In genomic region chr15:25842462-25843085, GRCm38 (mm10) we compare ENCODE assay signal across 8 mouse cellular contexts. TPM values are rescaled to one million over a fixed set of nuclear protein-coding genes. Genes with fewer than 3 reads are reported as not detected.
A peak's percentile ranks its signal among the peaks of the same experiment; 100 is the strongest.
DNase-seq lines count a peak whose midpoint lies in the region; ATAC-seq and TF ChIP-seq lines count a peak whose summit lies in the region.

No protein-coding gene starts in this region.

- ATAC-seq in forebrain, embryonic 11.5 days (replicated peaks; ENCODE audit: low FRiP score), result no peak
- peak; percentile 29; the same call in 1 of the 2 replicates for ATAC-seq in neural tube, embryonic 13.5 days (ENCODE audit: low read depth)

- H3K36me3 ChIP-seq in heart, adult 2 months (ENCODE audit: control insufficient read depth, insufficient read depth, low read length), result no peaks in the 10 kb centered on the region
- H3K36me3 ChIP-seq in forebrain, embryonic 11.5 days (ENCODE audit: control insufficient read depth, insufficient read depth, low read length), result no peaks in the 10 kb centered on the region
- no peaks in the 10 kb centered on the region for H3K36me3 ChIP-seq in limb, embryonic 10.5 days
- H3K36me3 ChIP-seq in neural tube, embryonic 13.5 days, result no peaks in the 10 kb centered on the region

- H3K27me3 ChIP-seq in heart, adult 2 months (ENCODE audit: control insufficient read depth, insufficient read depth, low read length), result no peaks in the 10 kb centered on the region
- peaks cover 11% of the 10 kb centered on the region for H3K27me3 ChIP-seq in forebrain, embryonic 11.5 days (ENCODE audit: control insufficient read depth, insufficient read depth, low read length)
- peaks cover 47% of the 10 kb centered on the region for H3K27me3 ChIP-seq in limb, embryonic 10.5 days (ENCODE audit: low read depth, poor library complexity, severe bottlenecking)
- peaks cover 13% of the 10 kb centered on the region for H3K27me3 ChIP-seq in neural tube, embryonic 13.5 days

- H3K4me3 ChIP-seq in heart, adult 2 months, result peak overlapping the region; percentile 60
- H3K4me3 ChIP-seq in forebrain, embryonic 11.5 days (ENCODE audit: low read depth, low read length), result peak overlapping the region; percentile 71
- H3K4me3 ChIP-seq in limb, embryonic 10.5 days, result peak overlapping the region; percentile 85
- peak overlapping the region; percentile 77 for H3K4me3 ChIP-seq in neural tube, embryonic 13.5 days

- peak overlapping the region; percentile 90 for H3K4me2 ChIP-seq in forebrain, embryonic 11.5 days (ENCODE audit: low read depth, low read length, severe bottlenecking)
- H3K4me2 ChIP-seq in neural tube, embryonic 13.5 days, result peak overlapping the region; percentile 83

- TF ChIP-seq CTCF in heart, adult 2 months (IDR thresholded peaks at IDR 0.05), result no peak

- peak overlapping the region; percentile 67 for H3K27ac ChIP-seq in heart, adult 2 months
- no peak overlapping the region for H3K27ac ChIP-seq in forebrain, embryonic 11.5 days (ENCODE audit: low read depth, low read length)
- H3K27ac ChIP-seq in limb, embryonic 10.5 days, result peak overlapping the region; percentile 82
- no peak overlapping the region for H3K27ac ChIP-seq in neural tube, embryonic 13.5 days (replicated peaks)

- intact Hi-C loops in heart, adult 2 months (cut with DNase I), result no loop called here
- intact Hi-C loops in heart, postnatal 36 days (cut with DNase I), result no loop called here

- peak overlapping the region; percentile 80 for H3K9ac ChIP-seq in heart, adult 2 months (ENCODE audit: low read depth, low read length)
- H3K9ac ChIP-seq in forebrain, embryonic 11.5 days (ENCODE audit: low read length), result peak overlapping the region; percentile 82
- peak overlapping the region; percentile 90 for H3K9ac ChIP-seq in neural tube, embryonic 13.5 days

- no peaks in the 10 kb centered on the region for H3K9me3 ChIP-seq in forebrain, embryonic 11.5 days (ENCODE audit: control insufficient read depth, low read length)
- no peaks in the 10 kb centered on the region for H3K9me3 ChIP-seq in limb, embryonic 10.5 days (replicated peaks)
- no peaks in the 10 kb centered on the region for H3K9me3 ChIP-seq in neural tube, embryonic 13.5 days

- H3K4me1 ChIP-seq in heart, adult 2 months (ENCODE audit: control insufficient read depth, insufficient read depth, low read length), result no peaks in the 10 kb centered on the region
- H3K4me1 ChIP-seq in forebrain, embryonic 11.5 days (replicated peaks; ENCODE audit: control insufficient read depth, insufficient read depth, low read length), result peaks cover 5% of the 10 kb centered on the region; the same call in 1 of the 2 replicates
- peaks cover 15% of the 10 kb centered on the region for H3K4me1 ChIP-seq in limb, embryonic 10.5 days
- H3K4me1 ChIP-seq in neural tube, embryonic 13.5 days (replicated peaks), result peaks cover 10% of the 10 kb centered on the region

- no peak for TF ChIP-seq EP300 in heart, adult 2 months (IDR thresholded peaks at IDR 0.05; ENCODE audit: insufficient read depth, low read depth, low read length)

- H3K79me2 ChIP-seq in heart, adult 2 months (replicated peaks; ENCODE audit: control insufficient read depth, insufficient read depth, low read length), result no peaks in the 10 kb centered on the region

- DNase-seq in heart, adult 2 months, result no peak
- no peak for DNase-seq in heart, postnatal 36 days
- DNase-seq in CD4-positive helper T cell, adult 2 months (ENCODE audit: low read depth, low spot score), result peak; percentile 26
- DNase-seq in forebrain, embryonic 11.5 days (ENCODE audit: low spot score), result no peak
- peak; percentile 39 for DNase-seq in limb, embryonic 10.5 days (ENCODE audit: low spot score)
- DNase-seq in layer of hippocampus, postnatal 14 days (ENCODE audit: low spot score in 2 of 2), result no peak
- DNase-seq in frontal cortex, postnatal 10 days (ENCODE audit: low spot score in 2 of 2), result no peak

- WGBS in heart, adult 2 months, result 22% methylated on average over 16 of the region's 16 CpGs
- 11% methylated on average over 16 of the region's 16 CpGs for WGBS in forebrain, embryonic 11.5 days
- 13% methylated on average over 16 of the region's 16 CpGs for WGBS in limb, embryonic 10.5 days
- 14% methylated on average over 16 of the region's 16 CpGs for WGBS in neural tube, embryonic 13.5 days

- no peak for TF ChIP-seq POLR2A in heart, adult 2 months (IDR thresholded peaks at IDR 0.05; ENCODE audit: insufficient read depth, low read depth, low read length)

RNA-seq across cellular contexts. Expression of gene Retreg1, which starts 0.4 kb away (rescaled TPM):
- total RNA-seq in heart, adult 2 months (2021), result 100 to 1,000 TPM; 248 to 328 TPM
- 41.0 and 59.1 TPM in 2 replicates for polyA plus RNA-seq in heart, adult 2 months (2012; rRNA removed)
- total RNA-seq in heart, postnatal 36 days (2021), result 100 to 1,000 TPM; 319 to 364 TPM
- 2.1 and 2.2 TPM in 2 replicates for polyA plus RNA-seq in forebrain, embryonic 11.5 days (2014; fragmentation: Nextera tagmentation; extraction: Ambion mirVana)
- 1.2 and 1.9 TPM in 2 replicates for polyA plus RNA-seq in limb, embryonic 10.5 days (2016; fragmentation: Nextera tagmentation; extraction: Ambion mirVana)
- polyA plus RNA-seq in neural tube, embryonic 13.5 days (2015; fragmentation: Nextera tagmentation; extraction: Ambion mirVana), result 9.0 and 11.3 TPM in 2 replicates
- total RNA-seq in layer of hippocampus, postnatal 14 days (2021), result 10 to 100 TPM; 31.4 to 34.8 TPM

Comparison
In these comparisons a context has a peak if more than half of its experiments do, and no peak if none do; other contexts are left out.
1. DNase-seq: peak in CD4-positive helper T cell, adult 2 months (single experiment) and limb, embryonic 10.5 days (single experiment); none in heart, adult 2 months (0 of 2), heart, postnatal 36 days (0 of 2), forebrain, embryonic 11.5 days (single experiment), layer of hippocampus, postnatal 14 days (0 of 2) and frontal cortex, postnatal 10 days (0 of 2).
2. H3K27ac ChIP-seq: peak in heart, adult 2 months (single experiment) and limb, embryonic 10.5 days (single experiment); none in forebrain, embryonic 11.5 days (single experiment) and neural tube, embryonic 13.5 days (single experiment).
3. Peak in every context shown above with its lines, with median percentiles within 50 percentile points of each other: H3K4me3 ChIP-seq and H3K9ac ChIP-seq.